Mouse (Mus musculus): Measurements from ENCODE around the gene Chst10. TPM values are rescaled to one million over a fixed set of nuclear protein-coding genes. Genes with fewer than 3 reads are reported as not detected.

Gene Chst10
- total and polyA plus RNA-seq, 3 experiments: 0.31 to 0.43 TPM; not detected in 1

DNA sequence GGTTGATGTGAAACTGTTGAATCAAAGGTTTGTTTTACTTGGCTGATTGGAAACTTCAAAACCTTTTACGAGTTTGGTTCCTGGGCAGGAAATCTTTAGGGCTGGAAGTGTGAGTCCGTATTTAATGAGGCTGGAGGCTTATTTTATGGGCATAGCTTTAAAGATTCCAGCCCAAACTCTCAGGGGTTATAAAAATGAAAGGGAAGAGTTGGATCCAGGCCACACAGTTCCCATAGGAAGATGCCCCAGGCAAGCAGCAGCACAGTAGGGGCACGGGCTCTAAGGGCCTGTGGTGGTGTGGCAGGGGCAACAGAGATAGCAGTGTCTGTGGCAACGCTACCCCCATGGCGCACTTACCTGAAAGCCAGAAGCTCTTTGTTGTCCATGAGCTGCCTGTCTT, 31.7 kb downstream of the Chst10 start:
- Histone ChIP-seq H3K79me2 (ENCODE audit: control insufficient read depth, insufficient read depth, low read length, poor library complexity) (no peaks in the 10 kb centered on the region), H3K4me1 (ENCODE audit: control insufficient read depth in 1 of 2, insufficient read depth in 2 of 2, low read length in 2 of 2) (no peaks in the 10 kb centered on the region; a peak in 1 of 4 replicates), H3K9ac (ENCODE audit: control insufficient read depth, low read depth, low read length, poor library complexity, severe bottlenecking) (no peak overlapping the region), H3K36me3 (ENCODE audit: control insufficient read depth in 1 of 2, insufficient read depth in 2 of 2, low read length in 2 of 2) (no peaks in the 10 kb centered on the region), H3K9me3 (replicated peaks; ENCODE audit: insufficient read depth, low read length) (no peaks in the 10 kb centered on the region), H3K27ac (ENCODE audit: control insufficient read depth, low read depth, low read length) (no peak overlapping the region), H3K4me3 (ENCODE audit: control insufficient read depth in 1 of 2, insufficient read depth in 1 of 2, low read depth in 2 of 2, low read length in 2 of 2) (no peak overlapping the region), H3K27me3 (ENCODE audit: control insufficient read depth in 1 of 2, insufficient read depth in 2 of 2, low read length in 2 of 2) (no peaks in the 10 kb centered on the region)
- TF ChIP-seq ELF1 (IDR thresholded peaks at IDR 0.05; ENCODE audit: low read depth, low read length): no peak
- no peak for TF ChIP-seq MYB (IDR thresholded peaks at IDR 0.05; ENCODE audit: low read depth, low read length)
- TF ChIP-seq GABPA (IDR thresholded peaks at IDR 0.05; ENCODE audit: low read depth, low read length): no peak
- TF ChIP-seq TAL1 (IDR thresholded peaks at IDR 0.05; ENCODE audit: low read length): no peak
- TF ChIP-seq TCF12 (IDR thresholded peaks at IDR 0.05; ENCODE audit: low read depth, low read length): no peak
- no peak for TF ChIP-seq ZMIZ1 (IDR thresholded peaks at IDR 0.05; ENCODE audit: low read depth, low read length)
- TF ChIP-seq JUND (IDR thresholded peaks at IDR 0.05; ENCODE audit: low read depth, low read length): no peak
- no peak for TF ChIP-seq CHD2 (IDR thresholded peaks at IDR 0.05; ENCODE audit: low read length)
- TF ChIP-seq MXI1 (IDR thresholded peaks at IDR 0.05; ENCODE audit: low read depth, low read length): no peak
- TF ChIP-seq CHD1 (IDR thresholded peaks at IDR 0.05; ENCODE audit: low read depth, low read length): no peak
- no peak for TF ChIP-seq BHLHE40 (IDR thresholded peaks at IDR 0.05; ENCODE audit: borderline replicate concordance, low read depth, low read length)
- no peak for TF ChIP-seq GATA1 (IDR thresholded peaks at IDR 0.05; ENCODE audit: low read depth, low read length)
- no peak for TF ChIP-seq KAT2A (conservative IDR thresholded peaks at IDR 0.05; ENCODE audit: low read depth, low read length)
- no peak for TF ChIP-seq NELFE (IDR thresholded peaks at IDR 0.05; ENCODE audit: low read depth, low read length)
- TF ChIP-seq ZKSCAN1 (IDR thresholded peaks at IDR 0.05; ENCODE audit: low read depth, low read length): no peak
- no peak for TF ChIP-seq RCOR1 (IDR thresholded peaks at IDR 0.05; ENCODE audit: low read depth, low read length)
- TF ChIP-seq E2F4 (IDR thresholded peaks at IDR 0.05; ENCODE audit: borderline replicate concordance, low read depth, low read length): no peak
- DNase-seq (ENCODE audit: low read depth, low spot score): no peak

- no peak overlapping the region for H3K27ac ChIP-seq (ENCODE audit: control insufficient read depth, low read depth, low read length)
- DNase-seq (ENCODE audit: low read depth, low spot score): no peak
- no peak overlapping the region for H3K9ac ChIP-seq (ENCODE audit: control insufficient read depth, low read depth, low read length, poor library complexity, severe bottlenecking)
- H3K4me1 ChIP-seq (ENCODE audit: control insufficient read depth in 1 of 2, insufficient read depth in 2 of 2, low read length in 2 of 2): peaks cover 2 to 3% of the 10 kb centered on the region in 2 experiments; a peak in 3 of 4 replicates
- no peaks in the 10 kb centered on the region for H3K9me3 ChIP-seq (replicated peaks; ENCODE audit: insufficient read depth, low read length)
- H3K79me2 ChIP-seq (ENCODE audit: control insufficient read depth, insufficient read depth, low read length, poor library complexity): no peaks in the 10 kb centered on the region
- no peaks in the 10 kb centered on the region for H3K36me3 ChIP-seq (ENCODE audit: control insufficient read depth in 1 of 2, insufficient read depth in 2 of 2, low read length in 2 of 2)
- no peaks in the 10 kb centered on the region for H3K27me3 ChIP-seq (ENCODE audit: control insufficient read depth in 1 of 2, insufficient read depth in 2 of 2, low read length in 2 of 2)
- TF ChIP-seq ZC3H11A (IDR thresholded peaks at IDR 0.05; ENCODE audit: low read depth, low read length) (no peak), MYB (IDR thresholded peaks at IDR 0.05; ENCODE audit: low read depth, low read length) (no peak), ELF1 (IDR thresholded peaks at IDR 0.05; ENCODE audit: low read depth, low read length) (no peak), MXI1 (IDR thresholded peaks at IDR 0.05; ENCODE audit: low read depth, low read length) (no peak), SIN3A (IDR thresholded peaks at IDR 0.05; ENCODE audit: low read length) (no peak), ZMIZ1 (IDR thresholded peaks at IDR 0.05; ENCODE audit: low read depth, low read length) (no peak), BHLHE40 (IDR thresholded peaks at IDR 0.05; ENCODE audit: borderline replicate concordance, low read depth, low read length) (no peak)
- H3K4me3 ChIP-seq (ENCODE audit: control insufficient read depth in 1 of 2, insufficient read depth in 1 of 2, low read depth in 2 of 2, low read length in 2 of 2): no peak overlapping the region
Observed at GRCm38 (mm10) chr1:38864341-38864740, 33.6 kb downstream of the Chst10 start.
